Mouse (Mus musculus) adipocyte (in vitro differentiated cells): Measurements from ENCODE around the gene Tbc1d24.
A peak's percentile ranks its signal among the peaks of the same experiment; 100 is the strongest.

Experiments
- DNase-seq: peaks from one replicate; pipeline ENCODE4 v3.0.0-alpha.2; 2016; ENCODE audit warnings: low spot score

Tbc1d24 gene

GRCm38 (mm10) chr17:24205284-24205888, at the start of gene Tbc1d24:
Gene Tbc1d24 (minus strand): TSS chr17:24205562.
- peak; percentile 83 for DNase-seq

DNA sequence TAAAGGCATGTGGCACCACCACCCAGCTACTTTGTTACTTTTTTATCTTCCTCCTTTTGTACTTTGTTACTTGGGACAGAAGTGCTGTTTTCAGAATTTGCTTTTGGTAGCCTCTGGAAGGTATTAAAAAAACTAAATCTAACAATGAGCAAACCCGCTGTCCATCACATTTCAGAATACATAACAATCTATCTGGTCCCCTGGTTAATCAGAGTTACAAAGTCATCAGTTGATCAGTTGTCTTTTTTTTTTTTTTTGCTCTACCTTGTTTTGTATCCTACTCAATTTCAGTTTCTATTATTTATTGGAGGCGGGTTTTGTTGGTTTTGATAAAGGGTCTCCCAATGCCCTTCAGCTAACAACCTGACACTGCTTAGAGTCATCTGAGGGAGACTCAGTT, 47.0 kb upstream of the Tbc1d24 start:
- no peak for DNase-seq

DNA sequence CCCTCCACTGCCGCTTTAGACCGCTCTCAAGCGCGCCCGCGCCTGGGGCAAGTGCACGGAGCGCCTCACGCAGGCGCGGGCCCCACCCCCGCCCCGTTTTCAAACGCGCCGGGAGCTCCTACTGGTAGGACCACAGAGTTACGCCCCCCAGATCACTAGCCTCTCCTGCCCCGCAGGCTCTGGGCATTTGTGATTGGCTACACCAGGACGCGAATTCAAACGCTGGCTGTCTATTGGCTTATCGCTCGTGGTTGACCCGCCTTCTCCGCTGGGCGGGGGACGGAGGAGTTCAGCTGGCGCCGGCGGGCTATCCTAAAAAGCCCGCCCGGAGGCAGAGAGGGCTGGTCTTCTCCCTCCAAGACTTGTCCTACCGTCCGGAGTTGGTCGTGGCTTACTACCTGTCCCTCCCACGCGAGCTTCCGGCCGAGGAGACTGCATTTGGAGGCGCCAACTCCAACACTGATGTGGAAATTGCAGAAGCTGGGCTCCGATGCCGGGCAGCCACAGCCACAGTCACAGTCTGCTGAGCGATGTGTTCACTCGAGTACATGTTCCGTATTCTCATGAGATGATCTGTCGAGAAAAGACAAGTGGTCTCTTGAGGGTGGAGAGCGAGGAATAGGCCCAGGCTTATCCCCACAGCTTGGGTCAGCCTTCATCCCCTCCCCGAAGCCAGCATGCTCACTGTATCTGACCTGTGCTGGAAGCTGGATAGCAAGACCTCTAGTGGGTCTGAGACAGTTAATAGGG, 46.1 kb upstream of the Tbc1d24 start, which contains the start of gene Ccnf:
Gene Ccnf, minus strand, starts transcription at position 165 of the 750 bp plus-strand sequence.
- DNase-seq = peak; percentile 98

DNA sequence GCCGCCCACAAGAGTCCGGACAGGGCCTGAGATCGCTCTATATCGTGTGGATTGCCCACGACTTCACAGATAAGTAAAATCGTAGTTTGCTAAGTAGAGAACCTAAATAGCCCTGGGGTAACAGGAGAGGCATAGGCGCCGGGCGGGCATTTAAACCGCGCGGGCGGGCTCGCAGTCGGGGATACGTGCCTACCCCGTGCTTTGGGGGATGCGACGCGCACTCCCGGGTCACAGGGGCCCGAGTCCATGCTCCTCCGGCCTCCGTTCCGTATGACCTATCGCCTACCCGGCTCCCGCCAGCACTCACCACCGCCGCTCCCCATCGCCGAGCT, 45.6 kb upstream of the Tbc1d24 start:
- no peak for DNase-seq

- DNase-seq = no peak
Observed at GRCm38 (mm10) chr17:24248641-24249040, 43.3 kb upstream of the Tbc1d24 start.

DNA sequence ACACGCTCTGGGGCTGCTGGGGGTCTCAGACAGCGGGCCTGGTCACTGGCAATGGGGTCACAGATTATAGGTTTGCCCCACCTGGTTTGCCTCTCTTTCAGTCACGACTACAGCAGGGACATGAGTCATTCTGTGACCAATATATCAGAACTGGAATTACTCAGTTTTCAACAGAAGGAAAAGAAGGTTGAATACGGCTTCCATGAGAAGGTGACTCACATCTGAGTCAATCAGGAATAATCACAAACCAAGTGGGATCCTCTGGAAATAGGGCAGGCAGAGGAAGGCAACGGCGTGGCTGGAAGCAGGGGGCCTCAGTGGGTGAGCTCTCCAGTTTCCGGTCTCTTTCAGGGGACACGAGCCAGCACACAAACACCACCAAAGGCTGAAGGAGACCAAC, 38.7 kb upstream of the Tbc1d24 start:
- no peak for DNase-seq

DNA sequence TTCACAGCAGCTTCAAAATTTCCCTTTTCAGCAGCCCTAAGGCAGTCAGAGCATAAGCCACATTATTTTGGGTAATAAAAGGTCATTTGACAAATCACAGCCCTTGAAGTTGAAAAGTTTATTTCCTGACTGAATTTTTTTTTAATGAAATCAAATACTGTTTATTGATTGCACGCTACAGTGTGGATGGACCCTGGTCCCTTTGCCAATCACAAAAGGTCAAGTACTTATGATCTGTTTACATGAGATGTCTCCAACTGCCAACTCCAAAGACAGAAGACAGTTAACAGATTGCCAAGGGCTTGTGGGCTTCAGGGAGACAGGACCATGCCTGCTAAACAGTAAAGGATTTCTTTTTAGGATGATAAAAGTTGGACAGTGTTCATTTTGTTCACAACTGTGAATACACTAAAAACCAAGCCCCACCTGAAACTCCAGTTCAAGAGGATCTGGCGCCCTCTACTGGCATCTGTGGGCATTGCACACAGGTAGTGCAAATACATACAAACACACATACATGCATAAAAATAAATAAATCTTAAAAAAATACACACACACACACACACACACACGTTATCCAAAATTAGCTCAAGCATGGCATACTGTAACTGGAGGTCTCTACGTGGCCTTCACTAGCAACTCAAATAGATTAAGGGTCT, 38.1 kb upstream of the Tbc1d24 start:
- DNase-seq = no peak

- DNase-seq = no peak
Observed at GRCm38 (mm10) chr17:24236921-24237320, 31.6 kb upstream of the Tbc1d24 start.

GRCm38 (mm10) chr17:24236479-24236878, 31.1 kb upstream of the Tbc1d24 start:
- DNase-seq = no peak

DNA sequence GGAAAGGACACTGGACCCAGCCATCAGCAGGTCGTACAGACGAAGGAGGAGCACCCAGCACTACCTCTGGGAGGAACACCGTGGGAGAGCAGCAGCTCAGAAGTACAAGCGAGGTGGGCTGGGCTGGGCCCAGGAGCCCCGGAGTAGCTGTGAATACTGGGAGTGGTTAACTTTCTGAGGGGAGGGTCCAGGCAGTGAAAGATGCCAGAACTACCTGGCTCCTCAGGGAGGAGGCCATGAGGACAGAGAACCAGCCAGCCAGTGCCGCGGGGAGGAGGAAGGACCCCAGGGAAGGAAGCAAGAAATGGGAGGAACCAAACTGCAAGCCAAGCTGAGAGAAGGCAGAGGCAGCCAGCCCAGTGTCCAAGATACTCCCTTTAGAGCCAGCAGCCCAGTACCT, 22.6 kb upstream of the Tbc1d24 start:
- no peak for DNase-seq

DNA sequence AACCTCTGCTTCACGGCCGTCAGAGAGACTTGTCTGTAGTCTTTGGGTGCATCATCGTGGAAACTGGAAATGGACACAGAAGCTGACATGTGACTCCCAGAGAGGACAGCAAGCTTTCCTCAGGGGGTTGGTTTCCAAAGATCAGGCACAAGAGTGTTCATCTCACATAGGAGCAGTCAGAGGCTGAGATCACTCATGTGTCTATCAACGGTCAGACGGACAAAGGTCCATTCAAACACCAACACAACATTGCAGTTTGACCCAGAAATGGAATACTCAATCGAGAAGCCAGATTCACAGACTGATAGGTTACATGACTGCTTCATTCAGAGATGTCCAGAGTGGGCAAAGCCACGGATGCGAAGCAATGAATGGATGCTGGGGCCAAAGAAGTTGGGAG, 21.4 kb upstream of the Tbc1d24 start:
- DNase-seq = no peak

DNA sequence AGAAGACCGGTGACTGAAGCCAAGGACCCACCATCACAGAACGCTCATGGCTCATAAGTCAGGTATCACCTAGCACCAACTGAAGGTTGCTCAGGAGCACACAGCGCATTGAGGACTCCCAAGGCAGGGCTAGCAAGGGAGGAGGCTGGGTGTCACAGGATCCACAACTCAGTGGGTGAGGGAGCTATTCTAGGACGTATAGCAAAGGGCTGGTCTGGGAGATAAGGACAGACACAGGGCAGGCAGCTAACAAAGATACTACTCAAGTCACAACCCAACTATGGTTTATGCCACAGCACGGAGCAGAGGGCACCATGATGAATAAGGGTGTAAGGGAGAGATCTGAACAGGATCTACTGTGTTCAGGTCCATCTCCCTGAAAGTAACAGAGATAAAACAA, 20.5 kb upstream of the Tbc1d24 start:
- DNase-seq = no peak

- no peak for DNase-seq
Observed at GRCm38 (mm10) chr17:24224741-24225140, 19.4 kb upstream of the Tbc1d24 start.

DNA sequence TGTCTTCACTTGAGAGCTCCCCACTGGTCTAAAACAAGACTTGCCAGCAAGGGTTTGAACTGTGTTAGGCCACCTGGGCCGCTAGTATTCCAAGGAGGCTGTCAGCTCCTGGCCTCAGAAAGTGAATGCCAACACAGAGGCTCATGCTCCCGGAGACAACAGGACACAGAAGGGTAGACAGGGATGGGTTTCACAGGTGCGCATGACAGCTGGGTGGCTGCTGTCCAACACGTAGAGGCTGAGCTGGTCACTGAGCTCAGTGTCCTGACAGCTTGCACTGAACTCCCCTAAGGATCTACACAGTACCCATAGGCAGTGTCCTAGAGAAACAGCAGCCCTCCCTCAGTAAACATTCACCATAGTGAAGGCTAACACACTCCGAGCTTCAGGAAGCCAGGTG, 18.2 kb upstream of the Tbc1d24 start:
- no peak for DNase-seq

- DNase-seq = no peak
Observed at GRCm38 (mm10) chr17:24222653-24223052, 17.3 kb upstream of the Tbc1d24 start.

DNA sequence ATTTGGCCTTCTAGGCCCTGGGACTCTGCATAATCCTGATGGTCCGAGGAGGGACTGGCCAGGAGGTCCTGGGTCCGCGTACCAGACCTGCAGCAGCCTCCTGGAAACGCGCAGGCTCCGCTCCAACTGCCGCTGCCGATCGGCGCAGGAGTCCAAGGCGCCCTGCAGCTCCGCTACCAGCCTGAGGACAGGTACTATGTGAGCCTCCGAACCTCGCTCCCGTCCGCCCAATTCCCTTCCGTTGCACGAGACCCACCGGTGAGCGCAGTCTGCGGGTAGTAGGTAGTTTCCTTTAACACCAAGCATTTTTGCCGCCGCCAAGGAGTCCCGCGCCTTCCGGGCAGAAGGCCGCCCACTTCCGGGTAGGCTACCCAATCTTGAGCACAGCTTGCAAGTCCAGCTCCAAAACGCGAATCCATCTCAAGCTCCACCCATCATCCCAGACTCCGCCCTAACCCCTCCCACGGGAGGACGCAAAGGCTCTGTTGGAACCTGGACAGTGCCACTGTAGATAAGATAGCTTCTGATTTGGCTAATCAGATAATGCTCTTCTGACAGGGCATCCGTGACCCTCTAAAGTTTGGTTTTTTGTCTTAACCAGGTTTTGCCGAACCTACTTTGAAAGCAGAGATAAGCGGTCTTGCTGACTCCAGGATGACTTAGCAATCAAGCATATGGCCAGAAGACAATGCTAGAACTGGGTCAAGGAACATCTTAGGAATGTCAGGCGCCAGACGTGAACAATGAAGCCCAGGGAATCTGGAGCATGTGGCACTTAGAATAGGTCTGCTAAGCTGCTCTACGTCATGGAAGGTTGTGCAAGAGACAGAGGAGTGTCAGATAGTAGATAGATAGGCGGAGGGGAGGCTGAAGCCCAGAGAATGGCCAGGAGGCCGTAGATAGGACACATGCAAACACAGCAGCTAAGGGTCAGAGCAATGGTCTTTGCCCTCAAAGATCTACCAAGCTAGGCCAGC, 15.4 kb upstream of the Tbc1d24 start, which contains the start of gene Tedc2:
Gene Tedc2, minus strand, starts transcription at position 417 of the 977 bp plus-strand sequence.
- DNase-seq = peak; percentile 95

DNA sequence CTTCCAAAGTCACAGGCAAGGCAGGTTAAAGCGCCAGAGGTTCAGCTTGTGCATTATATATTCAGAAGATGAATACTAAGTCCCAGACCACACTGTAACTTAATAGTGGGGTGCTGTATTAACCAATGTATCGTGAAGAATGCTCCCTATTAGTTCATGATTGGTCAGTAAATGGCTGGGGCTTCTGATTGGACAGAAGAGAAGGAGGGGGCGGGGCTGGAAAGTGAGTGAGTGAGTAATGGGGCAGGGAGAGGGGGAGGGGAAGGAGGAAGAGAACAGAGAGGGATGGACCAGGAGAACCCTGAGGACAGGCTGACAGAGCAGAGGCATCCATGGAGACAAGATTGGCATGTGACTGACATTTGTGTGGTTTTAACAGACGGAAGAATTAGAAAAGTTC, 11.5 kb upstream of the Tbc1d24 start:
- no peak for DNase-seq

DNA sequence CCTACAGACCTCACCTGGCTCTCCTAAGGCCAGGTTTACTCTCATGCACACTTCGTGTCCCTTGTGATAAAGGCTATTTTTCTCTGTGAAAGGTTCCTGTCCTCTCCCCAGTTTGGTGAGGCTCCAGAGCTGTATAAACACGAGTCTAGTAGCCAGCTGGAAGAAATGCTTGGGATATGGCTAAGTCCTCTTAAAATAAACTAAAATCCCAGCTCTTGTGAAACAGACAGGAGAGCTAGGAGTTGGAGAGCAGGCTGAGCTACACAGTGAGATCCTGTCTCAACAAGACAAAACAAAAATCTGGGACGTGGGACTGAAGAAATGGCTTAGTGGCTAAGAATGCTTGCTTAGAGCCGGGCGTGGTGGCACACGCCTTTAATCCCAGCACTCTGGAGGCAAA, 7.8 kb upstream of the Tbc1d24 start:
- DNase-seq = peak; percentile 91

DNA sequence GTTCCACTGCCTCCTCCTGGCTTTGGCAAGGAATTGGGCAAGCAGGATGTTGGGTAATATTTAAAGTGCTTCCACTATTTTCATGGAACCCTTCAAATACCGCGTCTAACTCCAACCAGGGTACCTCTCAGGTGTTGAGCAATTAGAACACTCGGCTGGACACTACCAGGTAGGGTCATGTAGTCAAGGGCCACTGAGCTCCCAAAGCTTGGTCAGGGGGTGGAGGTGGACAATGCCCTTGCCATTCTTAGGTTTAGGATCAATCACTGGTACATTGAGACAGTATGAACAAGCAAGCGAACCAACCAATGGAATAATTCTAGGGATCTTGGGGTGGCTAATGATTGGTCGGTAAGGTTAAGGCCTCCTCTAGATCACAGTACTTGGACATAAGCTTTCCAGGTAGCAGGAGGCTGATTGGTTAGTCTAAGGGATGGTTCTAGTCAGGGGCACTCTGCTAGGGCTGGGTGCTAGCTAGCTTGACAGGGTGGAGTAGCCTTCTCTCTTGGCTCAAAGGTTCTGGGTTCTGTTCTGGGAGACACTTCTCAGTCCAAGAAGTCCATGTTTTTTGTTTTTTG, 7.2 kb upstream of the Tbc1d24 start:
- DNase-seq = peak; percentile 54

DNA sequence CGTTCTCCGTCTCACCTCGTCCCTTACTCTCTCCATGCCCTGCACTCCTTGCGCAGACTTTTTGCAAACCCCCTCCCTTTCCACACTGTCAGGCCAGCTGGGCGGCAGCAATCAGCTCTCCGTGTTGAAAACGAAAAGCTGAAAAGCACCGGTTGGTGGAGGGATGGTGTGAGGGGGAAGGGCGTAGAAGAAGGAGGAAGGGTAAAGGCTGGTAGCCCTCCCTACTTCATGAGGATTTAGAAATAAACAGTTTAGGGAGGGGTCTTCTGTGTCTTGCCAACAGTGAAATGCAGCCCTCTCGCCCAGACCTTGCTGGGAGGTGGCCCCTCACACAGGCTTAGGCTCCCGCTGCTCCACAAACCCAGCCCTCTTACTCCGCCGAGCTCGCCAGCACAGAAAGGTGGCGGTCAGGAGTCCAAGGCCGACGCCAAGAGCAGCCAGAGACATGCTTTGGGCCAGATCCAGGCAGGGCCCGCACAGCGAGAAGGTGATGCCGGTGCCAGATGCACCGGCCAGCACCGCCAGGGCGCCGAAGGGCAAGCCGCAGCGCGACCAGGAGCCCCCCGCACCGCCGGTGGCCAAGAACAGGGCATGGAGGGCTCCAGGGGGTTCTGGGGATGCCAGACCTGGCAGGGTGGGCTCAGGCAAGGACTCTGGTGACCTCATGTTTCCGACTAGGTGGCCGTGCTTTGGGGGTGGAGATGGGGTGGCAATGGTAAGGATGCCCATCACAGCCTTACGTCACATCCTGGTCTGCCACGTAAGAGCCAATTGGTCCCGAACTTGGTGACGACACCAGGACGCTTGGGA, 6.5 kb upstream of the Tbc1d24 start:
- no peak for DNase-seq

DNA sequence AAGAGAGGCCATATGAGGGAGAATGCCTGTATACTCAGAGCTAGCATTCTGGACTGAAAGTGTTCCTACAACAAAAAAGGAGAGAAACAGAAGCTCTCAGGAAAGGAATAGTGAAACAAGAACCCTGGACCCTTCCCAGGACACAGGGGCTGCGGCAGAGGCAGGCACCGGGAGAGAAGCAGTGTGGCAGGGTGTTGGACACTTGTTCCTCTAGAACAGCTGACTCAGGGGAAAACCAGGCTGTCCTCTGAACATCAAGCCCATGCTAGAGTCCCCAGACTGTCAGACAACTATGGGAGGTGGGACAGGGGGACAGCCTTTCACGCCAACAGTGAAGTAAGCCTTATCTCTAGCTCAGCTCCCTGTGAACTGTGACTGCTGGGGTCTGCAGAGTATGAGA, 5.2 kb upstream of the Tbc1d24 start:
- no peak for DNase-seq
